8 mouse cellular contexts compared by ENCODE assay signal in the genomic region with DNA sequence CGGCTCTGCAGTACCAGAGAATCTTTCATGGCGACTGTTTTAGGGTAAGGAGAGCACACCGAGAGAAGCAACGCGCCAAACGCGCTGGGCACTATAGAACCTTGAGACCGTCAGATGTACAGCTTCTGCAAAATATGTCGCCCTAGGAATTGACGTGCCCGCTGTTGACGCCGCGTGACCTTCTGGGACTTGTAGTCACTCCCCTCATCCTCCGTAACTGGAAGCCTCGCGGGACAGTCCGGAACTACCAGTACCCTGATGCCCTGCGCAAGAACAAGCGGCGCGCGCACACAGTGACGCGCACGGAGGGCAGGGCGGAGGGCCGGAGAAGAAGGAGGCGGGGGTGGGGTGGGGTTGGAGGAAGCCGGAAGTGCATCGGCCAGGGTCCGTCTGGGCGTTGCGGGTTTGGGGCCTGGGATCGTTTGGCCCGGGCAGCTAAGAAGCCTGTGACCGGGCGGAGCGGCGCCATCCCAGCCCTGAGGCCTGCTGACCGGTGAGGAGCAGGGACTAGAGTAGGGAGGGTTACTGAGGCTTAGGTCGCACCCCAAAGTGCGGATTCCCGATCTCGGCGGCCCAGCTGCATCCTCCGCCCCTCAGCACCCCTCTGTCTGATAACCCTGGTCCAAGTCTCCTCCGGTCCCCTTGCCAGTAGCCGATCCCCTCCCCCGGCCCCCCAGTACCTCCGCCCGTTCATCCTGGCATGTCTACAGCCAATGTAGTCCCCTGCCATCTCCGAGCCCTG. TPM values are rescaled to one million over a fixed set of nuclear protein-coding genes. Genes with fewer than 3 reads are reported as not detected.
DNase-seq lines count a peak whose midpoint lies in the region; ATAC-seq lines count a peak whose summit lies in the region.

A gene (minus strand): TSS at position 225 of the 742 bp plus-strand sequence.
A gene (plus strand): TSS at position 317 of the 742 bp plus-strand sequence.

- DNase-seq in adipocyte (ENCODE audit: low spot score) = peak; percentile 99
- DNase-seq in embryo, embryonic 10 days (ENCODE audit: low spot score) = peak; percentile 99
- DNase-seq in gastrocnemius, postnatal 10 days = peak; percentile 96
- DNase-seq in induced T-regulatory cell, adult 2 months (ENCODE audit: low read depth) = peak; percentile 99
- DNase-seq in left cerebral cortex, adult 9 months (ENCODE audit: low spot score in 2 of 2) = peak; percentile 95 to 98
- peak; percentile 98 for DNase-seq in right cerebral cortex, postnatal 14 days
- peak; percentile 91 to 98 for DNase-seq in urinary bladder, postnatal 36 days (ENCODE audit: low spot score in 2 of 2)

- ATAC-seq in megakaryocyte progenitor cell, adult 5-6 weeks (replicated peaks; ENCODE audit: poor library complexity) = peak; percentile 91

RNA-seq across cellular contexts. Expression of the first gene that starts in this region (rescaled TPM):
- total RNA-seq in gastrocnemius, postnatal 10 days (2021) = 10 to 100 TPM; 43.2 to 49.9 TPM
- 29.8 and 36.6 TPM in 2 replicates for total RNA-seq in megakaryocyte progenitor cell, adult 5-6 weeks (2015)
- total RNA-seq in megakaryocyte progenitor cell, adult 5-6 weeks (2017) = 21.8 and 30.3 TPM in 2 replicates

RNA-seq across cellular contexts. Expression of the second gene that starts in this region (rescaled TPM):
- total RNA-seq in gastrocnemius, postnatal 10 days (2021) = 10 to 100 TPM; 39.0 to 41.8 TPM
- total RNA-seq in megakaryocyte progenitor cell, adult 5-6 weeks (2015) = 8.8 and 14.8 TPM in 2 replicates
- total RNA-seq in megakaryocyte progenitor cell, adult 5-6 weeks (2017) = 27.0 and 28.1 TPM in 2 replicates

Comparison
In these comparisons a context has a peak if more than half of its experiments do, and no peak if none do; other contexts are left out.
1. Peak in every context shown above with its lines: DNase-seq and ATAC-seq.